Mouse (Mus musculus): ENCODE data around the gene Spint3. TPM values are rescaled to one million over a fixed set of nuclear protein-coding genes. Genes with fewer than 3 reads are reported as not detected.

Spint3 gene
- polyA plus RNA-seq, 1 experiment, result not detected

DNA sequence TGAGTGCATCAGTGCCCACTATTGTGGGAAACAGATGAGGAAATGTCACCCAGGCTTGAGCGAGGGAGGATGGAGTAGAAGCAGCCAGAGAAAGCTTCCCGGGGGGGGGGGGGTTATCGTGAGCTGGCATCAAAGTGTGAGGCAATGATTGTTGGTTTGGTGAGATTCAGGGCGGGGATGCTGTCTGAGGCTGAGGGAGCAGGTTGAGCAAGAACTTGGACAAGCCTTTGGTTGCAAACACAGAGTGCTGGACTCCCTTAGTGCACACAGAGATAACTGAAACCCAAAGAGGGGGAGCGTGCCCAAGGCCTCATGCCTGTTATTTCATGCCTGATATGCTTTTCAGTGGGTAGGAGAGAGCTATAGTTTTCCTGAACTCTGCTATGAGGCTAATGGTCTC, 5.8 kb downstream of the Spint3 start:
- TF ChIP-seq MYOD1 (IDR thresholded peaks at IDR 0.05; ENCODE audit: control insufficient read depth, insufficient read length, low read depth) (no peak), CEBPB (IDR thresholded peaks at IDR 0.05; ENCODE audit: low read depth) (no peak), MAX (IDR thresholded peaks at IDR 0.05) (no peak), USF1 (IDR thresholded peaks at IDR 0.05; ENCODE audit: low read depth) (no peak), MYOG (IDR thresholded peaks at IDR 0.05; ENCODE audit: control insufficient read depth, extremely low read depth, insufficient read length) (no peak), CTCF (IDR thresholded peaks at IDR 0.05; ENCODE audit: control insufficient read depth, insufficient read depth, insufficient read length) (no peak), FOSL1 (IDR thresholded peaks at IDR 0.05; ENCODE audit: insufficient read depth, low read length, poor library complexity, severe bottlenecking) (no peak)
- H3K4me3 ChIP-seq (ENCODE audit: insufficient read depth, poor library complexity, severe bottlenecking), result no peak overlapping the region
- H3K27me3 ChIP-seq (ENCODE audit: control insufficient read depth, insufficient read depth, insufficient read length), result peaks cover 77% of the 10 kb centered on the region
- no peaks in the 10 kb centered on the region for H3K79me3 ChIP-seq (ENCODE audit: low read depth)
- no peak overlapping the region for H3ac ChIP-seq (ENCODE audit: control insufficient read depth, insufficient read length, low read depth)
- no peaks in the 10 kb centered on the region for H3K36me3 ChIP-seq (ENCODE audit: control insufficient read depth, insufficient read depth)
- H3K79me2 ChIP-seq (ENCODE audit: control insufficient read depth, insufficient read depth), result no peaks in the 10 kb centered on the region

DNA sequence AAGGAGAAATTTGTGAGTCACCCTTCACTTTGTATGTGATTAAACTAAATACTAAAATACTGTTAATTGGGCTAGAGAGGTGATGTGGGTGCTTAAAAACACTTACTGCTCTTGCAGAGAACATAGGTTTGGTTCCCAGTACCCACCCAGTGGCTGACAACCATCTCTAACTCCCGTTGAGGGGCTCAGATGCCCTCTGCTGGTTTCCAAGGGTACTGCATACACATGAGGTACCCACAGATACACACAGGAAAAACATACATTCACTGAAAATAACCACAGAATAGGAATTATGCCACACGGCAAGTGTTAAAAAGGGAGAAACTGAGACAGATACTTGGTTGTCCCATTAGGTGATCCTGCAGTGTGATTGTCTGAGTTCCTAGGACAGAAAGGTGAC, 6.3 kb downstream of the Spint3 start:
- Histone ChIP-seq H3ac (ENCODE audit: control insufficient read depth, insufficient read length, low read depth) (no peak overlapping the region), H3K36me3 (ENCODE audit: control insufficient read depth, insufficient read depth) (no peaks in the 10 kb centered on the region), H3K27me3 (ENCODE audit: control insufficient read depth, insufficient read depth, insufficient read length) (peaks cover 77% of the 10 kb centered on the region), H3K79me2 (ENCODE audit: control insufficient read depth, insufficient read depth) (no peaks in the 10 kb centered on the region), H3K4me3 (ENCODE audit: insufficient read depth, poor library complexity, severe bottlenecking) (no peak overlapping the region), H3K79me3 (ENCODE audit: low read depth) (no peaks in the 10 kb centered on the region)
- TF ChIP-seq CTCF (IDR thresholded peaks at IDR 0.05; ENCODE audit: control insufficient read depth, insufficient read depth, insufficient read length), result no peak
- no peak for TF ChIP-seq MAX (IDR thresholded peaks at IDR 0.05)
- no peak for TF ChIP-seq USF1 (IDR thresholded peaks at IDR 0.05; ENCODE audit: low read depth)
- TF ChIP-seq CEBPB (IDR thresholded peaks at IDR 0.05; ENCODE audit: low read depth), result no peak
- no peak for TF ChIP-seq MYOD1 (IDR thresholded peaks at IDR 0.05; ENCODE audit: control insufficient read depth, insufficient read length, low read depth)
- TF ChIP-seq FOSL1 (IDR thresholded peaks at IDR 0.05; ENCODE audit: insufficient read depth, low read length, poor library complexity, severe bottlenecking), result no peak
- no peak for TF ChIP-seq MYOG (IDR thresholded peaks at IDR 0.05; ENCODE audit: control insufficient read depth, extremely low read depth, insufficient read length)

GRCm38 (mm10) chr2:164564346-164564745, 8.9 kb downstream of the Spint3 start:
- H3ac ChIP-seq (ENCODE audit: control insufficient read depth, insufficient read length, low read depth), result no peak overlapping the region
- TF ChIP-seq CEBPB (IDR thresholded peaks at IDR 0.05; ENCODE audit: low read depth) (no peak), USF1 (IDR thresholded peaks at IDR 0.05; ENCODE audit: low read depth) (no peak), MYOG (IDR thresholded peaks at IDR 0.05; ENCODE audit: control insufficient read depth, extremely low read depth, insufficient read length) (no peak), MAX (IDR thresholded peaks at IDR 0.05) (no peak), CTCF (IDR thresholded peaks at IDR 0.05; ENCODE audit: control insufficient read depth, insufficient read depth, insufficient read length) (no peak), MYOD1 (IDR thresholded peaks at IDR 0.05; ENCODE audit: control insufficient read depth, insufficient read length, low read depth) (no peak), FOSL1 (IDR thresholded peaks at IDR 0.05; ENCODE audit: insufficient read depth, low read length, poor library complexity, severe bottlenecking) (no peak)
- no peaks in the 10 kb centered on the region for H3K36me3 ChIP-seq (ENCODE audit: control insufficient read depth, insufficient read depth)
- peaks cover 58% of the 10 kb centered on the region for H3K27me3 ChIP-seq (ENCODE audit: control insufficient read depth, insufficient read depth, insufficient read length)
- H3K79me3 ChIP-seq (ENCODE audit: low read depth), result no peaks in the 10 kb centered on the region
- H3K4me3 ChIP-seq (ENCODE audit: insufficient read depth, poor library complexity, severe bottlenecking), result no peak overlapping the region
- H3K79me2 ChIP-seq (ENCODE audit: control insufficient read depth, insufficient read depth), result no peaks in the 10 kb centered on the region

GRCm38 (mm10) chr2:164563339-164564038, 9.8 kb downstream of the Spint3 start:
- Histone ChIP-seq H3K79me3 (ENCODE audit: low read depth) (no peaks in the 10 kb centered on the region), H3K27me3 (ENCODE audit: control insufficient read depth, insufficient read depth, insufficient read length) (peaks cover 49% of the 10 kb centered on the region), H3K79me2 (ENCODE audit: control insufficient read depth, insufficient read depth) (no peaks in the 10 kb centered on the region), H3K4me3 (ENCODE audit: insufficient read depth, poor library complexity, severe bottlenecking) (no peak overlapping the region), H3K36me3 (ENCODE audit: control insufficient read depth, insufficient read depth) (no peaks in the 10 kb centered on the region), H3ac (ENCODE audit: control insufficient read depth, insufficient read length, low read depth) (no peak overlapping the region)
- TF ChIP-seq MYOG (IDR thresholded peaks at IDR 0.05; ENCODE audit: control insufficient read depth, extremely low read depth, insufficient read length) (no peak), CTCF (IDR thresholded peaks at IDR 0.05; ENCODE audit: control insufficient read depth, insufficient read depth, insufficient read length) (no peak), MYOD1 (IDR thresholded peaks at IDR 0.05; ENCODE audit: control insufficient read depth, insufficient read length, low read depth) (no peak), CEBPB (IDR thresholded peaks at IDR 0.05; ENCODE audit: low read depth) (no peak), USF1 (IDR thresholded peaks at IDR 0.05; ENCODE audit: low read depth) (no peak), MAX (IDR thresholded peaks at IDR 0.05) (no peak), FOSL1 (IDR thresholded peaks at IDR 0.05; ENCODE audit: insufficient read depth, low read length, poor library complexity, severe bottlenecking) (no peak)

GRCm38 (mm10) chr2:164562391-164563188, 10.7 kb downstream of the Spint3 start, which contains the start of gene Wfdc2:
Wfdc2 (plus strand) TSS chr2:164562413.
- TF ChIP-seq MAX (IDR thresholded peaks at IDR 0.05) (no peak), MYOG (IDR thresholded peaks at IDR 0.05; ENCODE audit: control insufficient read depth, extremely low read depth, insufficient read length) (no peak), USF1 (IDR thresholded peaks at IDR 0.05; ENCODE audit: low read depth) (no peak), CEBPB (IDR thresholded peaks at IDR 0.05; ENCODE audit: low read depth) (no peak)

More at GRCm38 (mm10) chr2:164562391-164563188, 10.7 kb downstream of the Spint3 start, which contains the start of gene Wfdc2:
- Histone ChIP-seq H3K79me3 (ENCODE audit: low read depth) (no peaks in the 10 kb centered on the region), H3ac (ENCODE audit: control insufficient read depth, insufficient read length, low read depth) (no peak within 1 kb of the TSS), H3K36me3 (ENCODE audit: control insufficient read depth, insufficient read depth) (no peaks in the 10 kb centered on the region), H3K27me3 (ENCODE audit: control insufficient read depth, insufficient read depth, insufficient read length) (peaks cover 48% of the 10 kb centered on the region), H3K79me2 (ENCODE audit: control insufficient read depth, insufficient read depth) (no peaks in the 10 kb centered on the region), H3K4me3 (ENCODE audit: insufficient read depth, poor library complexity, severe bottlenecking) (no peak within 1 kb of the TSS)
